Mouse (Mus musculus) embryo, embryonic 9.5 days (tissue): ENCODE results near the gene Tm9sf4.
A peak's percentile ranks its signal among the peaks of the same experiment; 100 is the strongest.

Source experiments
- DNase-seq: peaks from one replicate; pipeline ENCODE4 v3.0.0-alpha.2; 2017; ENCODE audit errors: extremely low spot score

The Tm9sf4 gene

DNA sequence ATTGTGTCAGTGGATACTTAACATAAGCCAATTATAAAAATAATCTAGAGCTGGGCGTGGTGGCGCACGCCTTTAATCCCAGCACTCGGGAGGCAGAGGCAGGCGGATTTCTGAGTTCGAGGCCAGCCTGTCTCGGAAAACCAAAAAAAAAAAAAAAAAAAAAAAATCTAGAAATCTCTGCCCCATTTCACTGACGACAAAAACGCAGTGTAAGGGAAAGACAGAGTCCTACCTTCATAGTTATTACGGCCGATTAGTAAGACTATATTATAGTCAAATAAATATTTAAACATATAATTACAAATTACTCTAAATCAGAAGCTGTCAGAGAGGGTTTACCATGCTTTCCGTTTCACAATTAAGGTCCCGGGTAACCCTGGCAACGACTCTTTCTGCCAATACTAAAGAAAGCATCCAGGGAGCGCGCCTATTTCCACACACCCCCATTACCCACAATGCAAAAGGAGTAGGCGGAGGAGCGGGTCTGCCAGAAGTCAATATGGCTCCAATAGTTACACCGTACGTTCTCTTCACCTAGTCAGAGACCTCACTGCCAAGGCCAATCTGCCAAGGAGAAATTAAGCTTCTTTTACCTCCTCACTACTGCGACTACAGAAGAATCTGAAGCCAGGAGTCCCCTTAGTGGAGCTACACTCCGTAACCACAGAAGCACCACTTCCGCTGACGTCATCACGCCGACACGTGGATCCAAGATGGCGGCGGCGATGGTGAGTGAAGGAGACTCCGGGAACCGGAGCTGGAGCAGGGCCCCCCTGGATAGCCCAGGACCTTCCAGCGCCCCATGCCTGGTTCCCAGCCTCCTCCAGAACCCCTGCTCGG lies at the start of gene Tm9sf4:
TSS of gene Tm9sf4 (plus strand) at position 460 of the 840 bp plus-strand sequence.
- peak; percentile 92 for DNase-seq

GRCm38 (mm10) chr2:153115679-153116081 lies 45.4 kb upstream of the Tm9sf4 start:
- no peak for DNase-seq

GRCm38 (mm10) chr2:153117051-153117486 lies 44.0 kb upstream of the Tm9sf4 start:
- no peak for DNase-seq

DNA sequence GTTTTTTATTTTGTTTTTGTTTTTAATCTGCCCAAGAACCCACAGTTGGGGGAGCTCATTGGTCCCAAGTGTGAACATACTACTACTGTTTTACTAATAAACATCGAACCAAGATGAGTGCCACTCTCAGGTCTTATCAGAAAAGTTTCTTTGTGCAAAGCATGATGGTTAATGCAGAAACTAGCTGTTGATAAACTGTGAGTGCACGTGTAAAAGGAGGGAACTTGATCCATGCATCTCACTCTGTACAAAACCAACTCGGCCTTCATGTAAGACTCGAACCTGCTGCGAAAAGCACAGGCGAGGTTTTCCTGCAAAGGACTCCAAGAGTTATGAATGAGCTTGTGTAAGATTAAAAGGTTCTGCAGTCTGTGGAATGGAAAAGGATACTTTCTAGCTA lies 41.6 kb upstream of the Tm9sf4 start:
- no peak for DNase-seq

- DNase-seq, result no peak
Measured at GRCm38 (mm10) chr2:153120126-153120525, 41.0 kb upstream of the Tm9sf4 start.

- DNase-seq, result no peak
Measured at GRCm38 (mm10) chr2:153121821-153122615, 39.1 kb upstream of the Tm9sf4 start.

DNA sequence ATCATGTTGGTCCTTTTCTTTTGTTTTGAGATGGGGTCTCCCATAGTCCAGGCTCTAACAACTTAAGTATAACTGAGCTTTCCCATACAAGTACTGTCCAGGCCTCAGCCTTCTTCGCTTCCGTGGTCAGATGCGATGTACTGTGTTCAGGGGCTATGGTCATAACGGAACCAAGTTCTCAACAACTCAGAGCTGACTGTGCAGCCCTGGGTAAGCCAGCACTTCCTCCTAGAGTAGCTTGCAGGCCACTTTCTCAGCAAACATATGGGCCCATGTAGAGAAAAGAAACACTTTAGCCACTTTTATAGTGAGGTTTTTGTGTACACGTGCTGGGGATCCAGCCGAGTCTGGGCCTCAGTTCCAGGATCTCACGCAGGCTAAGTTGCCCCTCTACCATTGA lies 38.4 kb upstream of the Tm9sf4 start:
- no peak for DNase-seq

DNA sequence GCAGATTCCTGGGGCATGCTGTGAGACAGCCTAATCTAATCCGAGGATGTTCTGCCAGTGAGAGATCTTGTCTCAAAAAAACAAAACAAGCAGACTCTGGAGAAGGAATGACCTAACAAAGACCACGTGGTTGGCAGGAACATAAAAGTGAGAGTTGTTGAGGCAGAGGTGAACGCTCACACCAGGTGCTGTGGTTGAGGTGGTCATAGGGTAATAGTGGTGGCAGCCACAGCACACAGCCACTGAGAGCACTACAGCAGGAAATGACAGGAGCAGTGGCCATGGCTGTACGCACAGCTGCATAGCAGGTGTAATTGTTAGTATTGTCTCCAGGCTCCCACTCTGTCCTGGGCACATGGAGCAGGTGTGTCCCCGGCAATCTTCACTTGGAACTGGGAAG lies 35.2 kb upstream of the Tm9sf4 start:
- DNase-seq, result no peak

- DNase-seq, result peak; percentile 12
Measured at GRCm38 (mm10) chr2:153131019-153131418, 30.1 kb upstream of the Tm9sf4 start.

DNA sequence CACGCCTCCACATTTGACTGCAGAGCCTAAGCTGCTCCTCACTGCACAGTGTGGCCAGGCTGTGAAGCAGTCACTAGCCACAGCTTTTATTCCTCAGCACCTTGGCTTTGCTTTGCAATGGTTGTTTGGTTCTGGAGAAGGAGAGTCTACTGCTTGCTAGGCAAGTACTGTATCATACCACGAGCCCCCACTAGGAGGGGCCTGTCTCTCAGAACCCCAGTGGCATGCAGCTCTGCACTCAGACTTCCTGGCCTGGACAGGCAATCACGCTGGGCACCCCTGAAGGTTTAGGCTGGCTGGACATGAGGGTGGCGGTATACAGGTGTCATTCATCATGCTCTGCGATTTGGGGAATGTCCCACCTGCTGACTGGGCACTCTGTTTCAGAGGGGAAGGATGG lies 26.9 kb upstream of the Tm9sf4 start:
- peak; percentile 5 for DNase-seq

- no peak for DNase-seq
Measured at GRCm38 (mm10) chr2:153136211-153136610, 24.9 kb upstream of the Tm9sf4 start.

- no peak for DNase-seq
Measured at GRCm38 (mm10) chr2:153139158-153139557, 21.9 kb upstream of the Tm9sf4 start.

- peak; percentile 15 for DNase-seq
Measured at GRCm38 (mm10) chr2:153139996-153140613, 21.0 kb upstream of the Tm9sf4 start.

DNA sequence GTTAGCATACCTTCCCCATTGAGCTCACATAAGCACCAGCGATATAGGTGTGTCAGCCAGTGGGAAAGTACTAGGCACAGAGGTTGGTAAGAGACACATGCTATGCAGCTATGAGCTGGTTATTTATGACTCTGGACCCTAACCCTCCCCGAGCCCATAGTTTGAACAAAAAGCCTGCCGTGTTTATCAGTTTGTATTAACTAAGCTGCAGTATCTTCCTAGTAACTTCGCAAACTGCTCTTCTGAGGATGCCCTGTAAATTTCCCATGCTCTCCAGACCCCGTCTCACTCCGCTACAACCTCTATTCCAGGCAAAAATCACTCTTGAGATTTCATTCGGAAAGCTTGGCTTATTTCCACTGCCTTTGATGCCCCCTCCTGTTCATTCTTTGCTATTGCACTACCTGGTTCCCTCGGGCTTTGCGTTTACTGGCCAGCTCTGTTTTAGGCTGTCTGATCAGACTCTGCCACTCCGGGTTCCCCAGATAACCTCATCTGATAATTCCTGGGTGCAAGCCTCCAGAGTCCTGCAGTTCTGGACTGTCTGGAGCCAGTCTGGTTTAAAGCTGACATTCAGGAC lies 18.4 kb upstream of the Tm9sf4 start:
- peak; percentile 51 for DNase-seq

DNA sequence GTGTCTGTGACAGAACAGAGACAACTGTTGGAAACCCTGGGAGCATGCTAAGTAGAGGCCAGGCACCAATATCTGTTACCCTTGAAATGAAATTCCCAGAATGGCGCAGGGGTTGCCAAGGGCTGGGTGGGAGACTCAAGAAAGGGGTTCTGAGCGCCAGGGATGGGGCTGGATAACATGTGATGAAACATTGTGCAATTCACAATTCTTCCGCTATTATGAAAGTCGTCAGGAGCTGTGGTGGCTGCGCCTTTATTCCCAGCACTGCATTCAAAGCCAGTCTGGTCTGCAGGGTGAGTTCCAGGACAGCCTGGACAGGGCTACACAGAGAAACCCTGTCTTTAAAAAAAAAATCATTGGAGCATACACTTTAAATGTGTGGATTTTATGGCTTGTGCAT lies 15.8 kb upstream of the Tm9sf4 start:
- DNase-seq, result no peak

DNA sequence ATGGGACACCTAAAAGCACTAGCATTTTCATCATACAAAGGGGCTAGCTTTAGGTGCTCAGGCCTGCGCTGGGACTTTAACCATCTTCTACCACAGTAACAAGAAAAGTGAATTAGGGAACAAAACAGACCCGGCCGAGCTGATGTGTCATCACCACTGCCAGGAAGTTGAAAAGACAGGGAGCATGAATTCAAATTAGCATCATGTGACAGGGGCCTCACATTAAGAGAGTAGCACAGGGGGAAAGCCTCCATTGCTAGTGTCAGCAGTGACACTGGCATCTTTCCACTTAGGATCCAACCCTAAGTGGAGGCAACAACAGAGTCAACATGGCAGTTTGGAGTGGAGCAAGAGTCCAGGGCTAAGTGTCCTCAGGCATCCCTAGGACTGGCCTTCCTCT lies 13.9 kb upstream of the Tm9sf4 start:
- no peak for DNase-seq

DNA sequence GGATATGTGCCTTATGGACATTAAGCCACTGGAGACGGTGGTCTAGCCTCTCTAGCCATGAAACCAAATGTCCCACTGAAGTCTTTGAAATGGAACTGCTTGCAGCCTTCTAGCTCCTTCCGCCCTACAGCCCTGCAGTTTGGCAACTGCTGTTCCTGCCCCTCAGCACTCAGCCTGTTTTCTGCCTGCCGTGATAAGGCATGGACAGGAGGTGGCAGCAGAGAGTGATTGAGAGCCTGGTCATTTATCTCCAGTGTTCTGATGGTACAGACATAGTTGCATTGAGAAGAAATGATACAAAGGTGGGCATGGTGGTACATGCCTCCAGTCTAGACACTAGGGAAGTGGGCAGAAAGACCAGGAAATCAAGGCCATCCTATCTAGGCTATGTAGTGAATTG lies 13.4 kb upstream of the Tm9sf4 start:
- peak; percentile 58 for DNase-seq

DNA sequence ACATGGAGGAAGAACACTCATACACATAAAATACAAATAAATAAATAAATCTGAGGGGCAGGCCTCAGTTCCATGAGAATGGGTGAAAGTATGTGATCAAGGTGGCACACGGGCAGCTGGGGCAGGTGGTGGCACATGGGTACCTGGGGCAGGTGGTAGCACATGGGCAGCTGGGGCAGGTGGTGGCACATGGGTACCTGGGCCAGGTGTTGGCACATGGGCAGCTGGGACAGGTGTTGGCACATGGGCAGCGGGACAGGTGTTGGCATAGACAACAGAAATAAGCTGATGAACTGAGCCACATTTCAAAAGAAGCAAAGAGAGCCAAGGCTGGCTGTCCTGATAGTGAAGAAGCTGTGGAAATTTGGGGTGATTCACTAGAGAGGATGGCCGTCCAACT lies 11.4 kb upstream of the Tm9sf4 start:
- DNase-seq, result no peak

DNA sequence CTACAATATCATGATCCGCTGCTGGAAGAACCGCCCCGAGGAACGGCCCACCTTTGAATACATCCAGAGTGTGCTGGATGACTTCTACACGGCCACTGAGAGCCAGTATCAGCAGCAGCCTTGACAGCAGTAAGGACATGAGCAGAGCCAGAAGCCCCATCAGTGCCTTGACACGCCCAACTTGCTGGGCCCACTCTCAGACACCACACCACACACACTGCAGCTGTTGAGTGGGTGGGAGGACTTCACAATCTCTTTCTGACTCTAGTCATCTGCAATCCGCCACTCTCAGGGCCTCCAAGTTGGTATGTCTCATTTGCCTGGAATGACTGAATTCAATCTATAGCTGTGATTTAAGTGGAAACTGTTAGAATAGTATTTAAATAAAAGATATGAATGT lies 10.1 kb upstream of the Tm9sf4 start:
- no peak for DNase-seq

DNA sequence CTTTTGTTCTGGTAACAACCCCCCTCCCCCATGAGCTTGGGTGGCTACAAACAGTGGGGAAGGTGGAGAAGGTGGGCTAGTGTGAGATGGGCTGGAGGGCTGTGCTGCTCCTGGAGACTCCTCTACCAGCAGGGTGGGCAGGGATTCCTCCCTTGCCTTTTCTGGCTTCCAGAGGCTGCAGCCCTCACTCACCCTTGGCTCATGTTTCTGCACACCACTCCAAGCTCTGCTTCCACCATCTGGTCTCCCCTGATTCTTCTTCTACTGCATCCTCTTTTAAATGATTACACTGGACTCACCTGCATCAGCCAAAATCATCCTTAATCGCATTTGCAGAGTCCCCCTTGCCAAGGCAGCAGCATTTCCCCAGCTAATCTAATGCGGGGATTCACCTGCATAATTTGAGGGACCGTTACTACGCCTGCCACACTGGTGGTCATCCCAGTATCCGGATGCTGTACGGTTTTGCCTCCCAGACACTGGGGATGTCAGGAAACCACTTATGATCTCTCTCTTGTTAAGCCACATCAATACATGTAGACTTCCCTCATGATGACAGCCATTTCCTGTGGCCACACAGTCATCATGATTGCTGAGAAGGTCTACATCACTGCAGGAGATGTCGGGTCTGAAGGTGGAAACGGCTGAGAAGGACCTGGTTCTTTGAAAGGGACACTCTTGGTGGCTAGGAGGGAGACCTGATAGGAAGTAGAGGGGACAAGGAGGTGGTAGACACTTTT lies 9.0 kb upstream of the Tm9sf4 start:
- DNase-seq, result no peak

- DNase-seq, result no peak
Measured at GRCm38 (mm10) chr2:153153033-153153450, 8.1 kb upstream of the Tm9sf4 start.
